Mouse (Mus musculus) hindbrain, embryonic 15.5 days (tissue): ENCODE measurements at regions not wholly inside any gene's neighbourhood (a gene's known extent, or its start where the extent isn't known, plus 50 kb on each side); places are given as distances from the start of the nearest gene placed in this dataset.

Experiments used
- ATAC-seq: fragments of 200-750 bp; cut with Nextera tagmentation; 2 replicates; pipeline ENCODE4 v1.8.0; 2017; ENCODE audit warnings: low read depth, moderate number of reproducible peaks, moderate TSS enrichment; ENCODE audit not compliant: low FRiP score
- H3K27ac ChIP-seq: fragments of 300-500 bp; sonication (generic); replicated peaks from 2 replicates; pipeline ENCODE4 v1.5.1; 2015; ENCODE audit warnings: mild to moderate bottlenecking, inconsistent platforms
- H3K27me3 ChIP-seq: fragments of 300-500 bp; sonication (generic); 2 replicates; pipeline ENCODE4 v1.6.1; 2015; ENCODE audit warnings: control low read depth, inconsistent platforms
- H3K36me3 ChIP-seq: fragments of 300-500 bp; sonication (generic); 2 replicates; pipeline ENCODE4 v1.6.1; 2015; ENCODE audit warnings: control low read depth, inconsistent platforms
- H3K4me1 ChIP-seq: fragments of 300-500 bp; sonication (generic); replicated peaks from 2 replicates; pipeline ENCODE4 v1.6.1; 2015; ENCODE audit warnings: control low read depth, inconsistent platforms
- H3K4me2 ChIP-seq: fragments of 300-500 bp; sonication (generic); 2 replicates; pipeline ENCODE4 v1.6.1; 2015; ENCODE audit warnings: moderate library complexity, mild to moderate bottlenecking, inconsistent platforms
- H3K4me3 ChIP-seq: fragments of 300-500 bp; sonication (generic); 2 replicates; pipeline ENCODE4 v1.5.1; 2015; ENCODE audit warnings: mild to moderate bottlenecking, inconsistent platforms
- H3K9ac ChIP-seq: fragments of 300-500 bp; sonication (generic); 2 replicates; pipeline ENCODE4 v1.6.1; 2015; ENCODE audit warnings: inconsistent platforms
- H3K9me3 ChIP-seq: fragments of 300-500 bp; sonication (generic); 2 replicates; pipeline ENCODE4 v1.6.1; 2016; ENCODE audit warnings: control low read depth, inconsistent platforms
- WGBS: fragments of 180-500 bp; shearing (Covaris S2); methylation state at CpG from one replicate; pipeline ENCODE4 v1.1.7; 2015; 5-methylcytosine and 5-hydroxymethylcytosine counted together

DNA sequence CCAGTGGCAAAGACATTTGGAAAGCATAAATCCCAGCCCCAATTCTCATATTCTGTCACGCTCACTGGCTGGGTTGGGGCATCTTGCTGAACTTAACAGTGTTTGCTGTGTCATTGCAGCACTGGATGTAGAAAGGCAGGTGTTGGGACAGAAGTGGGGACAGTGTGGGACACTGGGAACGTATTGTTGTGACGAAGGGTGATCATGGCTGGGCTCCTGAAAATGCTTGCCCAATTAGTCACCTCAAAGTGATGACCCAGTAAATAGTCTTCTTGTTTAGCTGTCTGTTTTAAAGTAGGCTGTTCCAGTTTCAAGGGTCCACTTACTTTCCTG, 100.0 kb upstream of the Eya4 start:
- Histone ChIP-seq H3K4me1 (peaks cover 12% of the 10 kb centered on the region; the same call in 1 of the 2 replicates), H3K9ac (no peak overlapping the region), H3K27me3 (no peaks in the 10 kb centered on the region), H3K36me3 (no peaks in the 10 kb centered on the region), H3K9me3 (no peaks in the 10 kb centered on the region), H3K27ac (no peak overlapping the region), H3K4me3 (no peak overlapping the region), H3K4me2 (no peak overlapping the region)
- no peak for ATAC-seq
- WGBS: 95% methylated on average over 3 of the region's 3 CpGs

DNA sequence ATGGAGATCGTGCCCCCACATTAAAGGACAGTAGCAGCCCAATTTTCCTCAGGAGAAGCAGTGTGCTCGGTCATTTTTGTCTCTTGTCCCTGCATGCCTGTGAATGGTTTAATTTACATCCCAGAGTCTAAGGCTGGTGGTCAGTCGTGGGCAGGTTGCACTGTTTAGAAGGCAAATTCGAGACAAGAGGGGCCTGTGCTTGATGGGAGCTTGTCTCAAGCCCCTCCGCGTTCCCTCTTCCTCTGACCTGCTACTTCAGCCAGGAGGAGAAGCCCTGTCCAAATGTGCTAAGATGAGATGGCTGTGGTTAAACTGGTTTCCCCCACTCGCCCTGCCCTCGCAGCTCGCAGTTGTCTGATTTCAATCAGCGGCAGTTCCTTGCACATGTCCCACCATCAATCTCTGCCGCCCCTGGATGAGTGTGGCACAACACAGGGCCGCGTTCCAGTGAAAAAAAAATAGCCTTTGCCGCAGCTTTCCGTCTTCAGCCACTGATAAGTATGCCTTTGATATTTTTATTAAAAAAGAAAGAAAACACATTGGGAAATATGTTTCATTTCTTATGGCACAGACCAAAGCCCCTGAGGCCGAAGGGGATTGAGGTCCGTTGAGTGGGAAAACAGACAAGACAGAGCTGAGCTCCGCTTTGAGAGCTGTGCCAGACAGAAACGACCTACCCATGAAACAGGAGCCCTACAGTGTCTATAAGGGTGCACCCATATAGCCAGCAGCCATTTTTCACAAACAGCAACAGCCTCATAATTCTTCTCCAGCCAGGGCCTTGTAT, 99.5 kb upstream of the Eya4 start:
- H3K4me3 ChIP-seq: no peak overlapping the region
- H3K27me3 ChIP-seq: no peaks in the 10 kb centered on the region
- no peaks in the 10 kb centered on the region for H3K9me3 ChIP-seq
- 56% methylated on average over 19 of the region's 19 CpGs for WGBS
- no peak overlapping the region for H3K27ac ChIP-seq
- H3K4me1 ChIP-seq: peaks cover 12% of the 10 kb centered on the region; the same call in 1 of the 2 replicates
- H3K36me3 ChIP-seq: no peaks in the 10 kb centered on the region
- 0 out of 2 replicates have a peak overlapping the region, but pooled peaks have one; percentile 16 for H3K9ac ChIP-seq
- peak overlapping the region; percentile 33 for H3K4me2 ChIP-seq
- peak; percentile 51; the same call in 1 of the 2 replicates for ATAC-seq

DNA sequence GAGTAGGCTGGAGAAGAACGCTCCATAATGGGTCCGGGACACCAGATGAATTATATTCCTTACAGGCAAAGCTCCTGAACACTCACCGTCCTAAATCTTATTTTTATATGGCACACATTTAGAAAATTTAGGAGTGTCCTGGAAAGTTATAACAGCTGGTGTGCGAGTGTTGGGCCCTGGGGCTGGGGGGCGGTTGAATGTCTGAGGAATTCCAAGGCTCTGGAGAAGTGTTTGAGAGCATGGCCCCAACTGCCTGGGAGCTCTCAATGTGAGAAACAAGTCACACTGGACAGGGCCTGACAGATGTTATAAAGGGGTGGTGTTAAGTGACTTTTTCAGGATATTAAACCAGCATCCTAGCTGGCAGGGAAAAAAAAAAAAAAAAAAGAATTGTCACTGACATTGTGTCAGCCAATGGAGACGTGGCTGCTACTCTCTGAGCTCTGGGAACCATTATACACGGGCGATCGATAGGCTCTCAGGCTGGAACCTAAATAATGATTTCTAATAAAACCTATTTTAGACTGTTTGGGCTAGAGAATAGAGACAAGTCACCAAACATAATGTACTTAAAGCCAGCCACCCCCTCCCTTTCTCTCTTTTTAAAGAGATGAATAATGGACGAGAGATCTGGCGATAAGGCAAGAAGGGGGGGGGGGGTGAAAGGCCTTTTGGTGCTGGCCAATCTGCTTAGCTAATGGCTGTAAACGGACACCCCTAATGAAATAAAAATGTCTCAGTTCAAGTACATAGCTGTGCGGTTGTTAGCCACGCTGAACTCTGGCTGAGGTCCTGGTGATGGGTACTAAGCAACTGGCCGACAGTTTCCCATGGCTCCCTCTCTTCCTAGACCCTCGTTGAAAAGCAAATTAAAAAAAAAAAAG, 98.6 kb upstream of the Eya4 start:
- 44% methylated on average over 16 of the region's 16 CpGs for WGBS

DNA sequence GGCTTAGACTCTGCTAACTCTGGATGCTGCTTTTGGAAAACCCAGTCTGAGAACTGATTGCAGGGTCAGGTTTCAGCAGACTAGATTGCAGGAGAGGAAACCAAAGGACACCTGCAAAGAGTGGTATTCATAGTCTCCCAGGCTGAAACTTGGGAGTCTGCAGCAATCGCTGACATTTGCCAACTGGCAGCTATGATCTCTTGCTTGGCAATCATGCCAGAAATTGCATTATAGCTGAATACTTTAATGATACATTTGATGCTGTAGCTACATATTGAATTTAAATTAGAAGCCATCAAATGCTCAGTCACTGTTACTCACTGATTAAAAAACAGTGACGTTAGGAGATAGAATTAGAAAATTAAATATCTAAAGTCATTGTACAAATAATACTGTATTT, 79.8 kb upstream of the Eya4 start:
- WGBS: 55% methylated on average over 2 of the region's 2 CpGs
- H3K36me3 ChIP-seq: no peaks in the 10 kb centered on the region
- H3K4me1 ChIP-seq: no peaks in the 10 kb centered on the region
- no peak overlapping the region for H3K4me3 ChIP-seq
- no peak overlapping the region for H3K4me2 ChIP-seq
- H3K27me3 ChIP-seq: no peaks in the 10 kb centered on the region
- no peak overlapping the region for H3K27ac ChIP-seq
- H3K9me3 ChIP-seq: no peaks in the 10 kb centered on the region
- no peak overlapping the region for H3K9ac ChIP-seq
- no peak for ATAC-seq

More for the DNA sequence above, 98.6 kb upstream of the Eya4 start:
- Histone ChIP-seq H3K9me3 (no peaks in the 10 kb centered on the region), H3K9ac (0 out of 2 replicates have a peak overlapping the region, but pooled peaks have one; percentile 16), H3K27me3 (no peaks in the 10 kb centered on the region), H3K4me2 (peak overlapping the region; percentile 33), H3K27ac (no peak overlapping the region), H3K36me3 (no peaks in the 10 kb centered on the region), H3K4me1 (peaks cover 12% of the 10 kb centered on the region; the same call in 1 of the 2 replicates), H3K4me3 (no peak overlapping the region)
- ATAC-seq: peak; percentile 54; the same call in 1 of the 2 replicates

DNA sequence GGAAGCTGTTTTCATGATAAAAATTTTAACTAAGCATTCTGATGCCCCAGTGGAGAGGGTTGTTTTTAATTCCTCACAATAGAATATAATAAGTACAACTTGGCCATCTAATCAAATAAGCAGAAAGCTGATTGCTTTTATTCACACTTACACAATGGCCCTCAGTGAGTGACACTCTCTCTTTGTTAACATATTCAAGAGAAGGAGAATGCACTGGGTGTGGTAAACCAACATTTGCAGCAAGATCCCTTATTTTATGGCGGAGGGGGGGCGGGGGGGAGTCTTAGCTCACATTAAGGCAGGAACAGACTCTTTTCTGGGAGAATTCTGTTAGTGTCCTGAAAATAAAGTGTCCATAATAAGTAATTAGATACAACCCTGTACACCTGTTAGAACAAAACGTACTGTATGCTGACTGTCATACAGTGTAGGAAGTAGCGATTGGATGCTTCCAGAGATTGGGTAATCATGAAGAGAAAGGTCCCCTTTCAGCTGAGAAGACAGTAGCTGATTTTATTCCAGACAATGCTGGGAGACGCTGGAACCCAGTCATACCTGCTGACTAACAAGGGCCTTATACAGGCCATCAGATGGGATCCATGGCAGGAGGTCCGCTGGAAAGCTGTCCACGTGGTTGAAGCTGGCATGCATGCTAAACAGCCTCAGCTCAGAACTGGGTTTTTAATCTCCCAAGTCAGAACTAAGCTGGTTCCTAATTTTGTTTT, 63.4 kb upstream of the Eya4 start:
- H3K9ac ChIP-seq: no peak overlapping the region

DNA sequence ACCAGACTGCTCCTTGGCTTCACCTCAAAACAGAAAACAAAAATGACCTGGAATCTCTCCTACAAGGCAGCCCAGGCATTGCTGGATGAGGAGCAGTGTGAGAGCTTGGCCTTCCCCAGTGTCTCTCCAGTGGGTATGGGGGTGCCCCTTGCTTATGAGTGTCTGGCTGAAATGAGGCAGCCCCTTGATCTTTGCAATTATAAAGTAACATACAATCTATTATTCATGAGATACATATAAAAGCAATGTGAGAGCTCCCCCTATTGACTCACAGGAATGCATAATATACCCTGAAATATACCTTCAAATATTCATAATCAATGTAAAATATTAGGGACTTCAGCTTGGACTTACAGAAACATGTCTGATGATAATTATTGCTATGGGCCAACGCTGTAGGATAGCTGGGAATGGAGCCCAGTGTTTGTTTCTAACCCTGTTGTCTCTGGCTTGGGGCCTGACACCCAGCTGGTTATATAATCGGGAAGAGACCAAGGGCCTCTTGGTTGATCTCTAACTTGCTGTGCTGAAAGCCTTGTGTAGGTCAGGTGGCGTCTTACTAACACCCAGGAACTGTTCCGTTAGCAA, 52.9 kb upstream of the Eya4 start:
- peak; percentile 45; the same call in 1 of the 2 replicates for ATAC-seq
- H3K4me3 ChIP-seq: no peak overlapping the region

More for the DNA sequence above, 63.4 kb upstream of the Eya4 start:
- peak; percentile 72; the same call in 1 of the 2 replicates for ATAC-seq
- 38% methylated on average over 7 of the region's 7 CpGs for WGBS
- no peaks in the 10 kb centered on the region for H3K4me1 ChIP-seq
- no peak overlapping the region for H3K4me3 ChIP-seq
- no peak overlapping the region for H3K27ac ChIP-seq
- no peaks in the 10 kb centered on the region for H3K9me3 ChIP-seq
- H3K36me3 ChIP-seq: no peaks in the 10 kb centered on the region
- no peak overlapping the region for H3K4me2 ChIP-seq
- no peaks in the 10 kb centered on the region for H3K27me3 ChIP-seq

More for the DNA sequence above, 52.9 kb upstream of the Eya4 start:
- Histone ChIP-seq H3K36me3 (no peaks in the 10 kb centered on the region), H3K9ac (no peak overlapping the region), H3K4me1 (peaks cover 3% of the 10 kb centered on the region), H3K9me3 (no peaks in the 10 kb centered on the region), H3K4me2 (no peak overlapping the region), H3K27me3 (no peaks in the 10 kb centered on the region), H3K27ac (no peak overlapping the region)
- 34% methylated on average over 4 of the region's 4 CpGs for WGBS
